Mouse (Mus musculus) CH12.LX (cell line): ENCODE results near the gene Gm36079. TPM values are rescaled to one million over a fixed set of nuclear protein-coding genes. Genes with fewer than 3 reads are reported as not detected.
"Not testable (repeated sequence)": the region's sequence is repeated elsewhere in the genome, so short reads cannot be mapped to it uniquely, and the experiment has no call there.

Experiments
- DNase-seq: peaks from one replicate; pipeline ENCODE4 v3.0.0-alpha.2; 2013; ENCODE audit errors: extremely low read depth
- H3K27ac ChIP-seq: 2 replicates; pipeline ENCODE4 v1.5.1; 2012; ENCODE audit warnings: low read depth, mild to moderate bottlenecking, control low read depth, moderate library complexity; ENCODE audit not compliant: insufficient read depth
- H3K27me3 ChIP-seq: replicated peaks from 2 replicates; pipeline ENCODE3; 2012; ENCODE audit warnings: inconsistent platforms
- H3K36me3 ChIP-seq, 2 experiments: replicated peaks in 1 of 2; 2 replicates each; pipeline versions ENCODE3 to v1.6.1; 2012; ENCODE audit warnings: inconsistent platforms in 1 of 2, low read length in 1 of 2, mild to moderate bottlenecking in 1 of 2, mixed read lengths in 1 of 2, moderate library complexity in 1 of 2; ENCODE audit not compliant: control insufficient read depth in 1 of 2, insufficient read depth in 1 of 2
- H3K4me1 ChIP-seq, 2 experiments: 2 replicates each; pipeline ENCODE4 v1.6.1; 2012; ENCODE audit warnings: inconsistent platforms in 1 of 2, moderate library complexity in 1 of 2; ENCODE audit not compliant: insufficient read depth in 2 of 2, control insufficient read depth in 1 of 2
- H3K4me2 ChIP-seq: 2 replicates; pipeline ENCODE4 v1.6.1; 2012; ENCODE audit warnings: low read depth, mild to moderate bottlenecking, control low read depth; ENCODE audit not compliant: poor library complexity, insufficient read depth, severe bottlenecking
- H3K4me3 ChIP-seq, 3 experiments: fragments of 150-350 bp in 1 of 3; sonication (generic) in 1 of 3; replicated peaks in 1 of 3; 2 replicates each; pipeline versions ENCODE3 to v1.5.1; 2011 to 2012; ENCODE audit warnings: low read depth in 2 of 3, low read length in 2 of 3, mild to moderate bottlenecking in 2 of 3, moderate library complexity in 2 of 3, control low read depth in 1 of 3, improper control_type of control experiment in 1 of 3, inconsistent platforms in 1 of 3, mixed read lengths in 1 of 3; ENCODE audit not compliant: poor library complexity in 1 of 3
- H3K79me2 ChIP-seq: replicated peaks from 2 replicates; pipeline ENCODE4 v1.6.1; 2012; ENCODE audit warnings: mild to moderate bottlenecking, moderate library complexity; ENCODE audit not compliant: control insufficient read depth, poor library complexity, insufficient read depth, severe bottlenecking; ENCODE audit errors: extremely low read depth
- H3K9ac ChIP-seq: 2 replicates; pipeline ENCODE4 v1.6.1; 2012; ENCODE audit warnings: low read depth, mild to moderate bottlenecking, control low read depth, moderate library complexity; ENCODE audit not compliant: insufficient read depth
- H3K9me3 ChIP-seq: replicated peaks from 2 replicates; pipeline ENCODE3; 2012; ENCODE audit warnings: low read length, inconsistent platforms, mixed read lengths
- CTCF ChIP-seq, 2 experiments: IDR thresholded peaks in 1 of 2; conservative IDR thresholded peaks in 1 of 2; 2 replicates each; pipeline ENCODE4 v1.5.1; 2011 to 2012; ENCODE audit warnings: low read depth in 2 of 2, low read length in 2 of 2, improper control_type of control experiment in 1 of 2, inconsistent platforms in 1 of 2, mild to moderate bottlenecking in 1 of 2, moderate library complexity in 1 of 2
- SMC3 ChIP-seq: IDR thresholded peaks from 2 replicates; pipeline ENCODE4 v1.6.1; 2011; ENCODE audit warnings: low read depth, low read length, improper control_type of control experiment
- dilution Hi-C: fragments of 300-500 bp; cut with MboI; formaldehyde crosslinking; loops from 2 replicates; pipeline ENCODE4 v1.14.3; 2020; ENCODE audit warnings: low sequenced_read_pairs; ENCODE audit not compliant: extremely low pct_unique_long_range_greater_than_20kb, extremely low pct_ligation_motif_present
- in situ Hi-C: fragments of 300-500 bp; cut with MboI; formaldehyde crosslinking; loops from 3 replicates; pipeline ENCODE4 v1.14.3; 2019; ENCODE audit warnings: low sequenced_read_pairs, low pct_ligation_motif_present, low pct_unique_long_range_greater_than_20kb, mixed read lengths
- polyA plus RNA-seq: library from polyadenylated mRNA; unstranded; fragments of >175 nt; gene quantifications from 2 replicates; pipeline ENCODE4 v1.2.1, GENCODE M21; 2012; ENCODE audit warnings: low read depth; ENCODE audit not compliant: insufficient read length
- total RNA-seq, 2 experiments: library from RNA; depleted of rRNA; stranded (reverse); fragments of 300-350 nt in 1 of 2; fragments of >200 nt in 1 of 2; gene quantifications; 2 replicates each; pipeline ENCODE4 v1.2.3; 2012 to 2014

Gene Gm36079
- total and polyA plus RNA-seq, 3 experiments, result not detected

DNA sequence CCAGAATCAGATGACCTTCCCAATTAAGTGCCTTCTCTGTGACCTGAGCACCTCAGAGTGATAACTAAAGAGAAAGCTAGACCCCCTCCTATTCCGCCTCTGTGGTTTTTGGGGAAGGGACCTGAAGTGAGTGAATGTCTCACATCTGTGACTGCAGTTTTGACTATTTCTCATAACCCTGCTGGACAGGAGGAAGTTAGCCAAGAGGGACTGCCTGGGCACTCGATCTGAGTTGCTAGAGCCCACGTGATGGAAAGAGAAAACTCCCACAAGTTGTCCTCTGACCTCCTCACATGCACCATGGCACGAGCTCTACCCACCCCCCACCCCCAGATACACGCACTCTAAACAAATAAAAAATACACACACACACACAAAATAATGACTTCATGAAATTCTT lies 21.8 kb upstream of the Gm36079 start:
- H3K27ac ChIP-seq, H3K9ac ChIP-seq, H3K4me1 ChIP-seq, DNase-seq, H3K4me3 ChIP-seq, in situ Hi-C loops, H3K36me3 ChIP-seq, dilution Hi-C loops, H3K27me3 ChIP-seq, H3K9me3 ChIP-seq, H3K4me2 ChIP-seq, H3K79me2 ChIP-seq: not testable (repeated sequence)

DNA sequence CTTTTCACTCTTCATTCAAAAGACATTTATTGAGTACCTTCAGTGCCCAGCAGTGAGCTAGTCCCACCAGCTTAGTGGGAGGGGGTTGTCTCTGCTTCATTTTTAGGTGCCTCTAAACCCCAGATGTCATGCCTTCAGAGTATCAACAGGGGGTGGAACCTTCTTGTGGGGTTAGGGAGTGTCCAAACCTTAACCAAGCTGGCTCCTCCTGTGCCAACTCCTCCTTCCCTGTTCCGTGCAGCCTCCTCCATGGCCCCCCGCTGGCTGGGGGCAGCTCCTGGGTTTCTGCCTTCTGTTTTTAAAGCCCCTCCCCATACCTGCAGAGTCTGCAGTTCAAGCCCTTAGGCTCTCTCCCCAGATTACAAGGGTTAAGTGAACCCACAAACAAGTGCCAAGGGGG lies 21.4 kb upstream of the Gm36079 start:
- dilution Hi-C loops, H3K4me1 ChIP-seq, H3K27ac ChIP-seq, in situ Hi-C loops, DNase-seq, H3K79me2 ChIP-seq, H3K4me3 ChIP-seq, H3K9me3 ChIP-seq, H3K27me3 ChIP-seq, H3K4me2 ChIP-seq, H3K9ac ChIP-seq, H3K36me3 ChIP-seq: not testable (repeated sequence)

DNA sequence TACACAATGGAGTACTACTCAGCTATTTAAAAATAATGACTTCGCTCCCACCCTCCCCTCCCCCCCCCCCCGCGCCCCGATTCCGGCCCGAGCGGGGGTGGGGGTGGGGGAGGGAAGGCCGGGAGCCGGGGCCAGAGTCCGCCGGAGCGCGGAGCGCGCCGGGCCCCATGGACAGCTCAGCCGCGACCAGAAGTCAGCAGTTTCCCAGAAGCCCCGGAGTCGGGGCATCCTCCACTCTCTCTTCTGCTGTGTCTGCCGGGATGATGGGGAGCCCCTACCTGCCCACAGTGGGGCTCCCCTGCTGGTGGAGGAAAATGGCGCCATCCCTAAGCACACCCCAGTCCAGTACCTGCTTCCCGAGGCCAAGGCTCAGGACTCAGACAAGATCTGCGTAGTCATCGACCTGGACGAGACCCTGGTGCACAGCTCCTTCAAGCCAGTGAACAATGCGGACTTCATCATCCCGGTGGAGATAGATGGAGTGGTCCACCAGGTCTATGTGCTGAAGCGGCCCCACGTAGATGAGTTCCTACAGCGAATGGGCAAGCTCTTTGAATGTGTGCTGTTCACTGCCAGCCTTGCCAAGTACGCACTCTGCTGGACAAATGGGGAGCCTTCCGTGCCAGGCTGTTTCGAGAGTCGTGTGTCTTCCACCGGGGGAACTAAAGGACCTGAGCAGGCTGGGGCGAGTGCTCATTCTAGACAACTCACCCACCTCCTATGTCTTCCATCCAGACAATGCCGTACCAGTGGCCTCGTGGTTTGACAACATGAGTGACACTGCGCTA lies 19.8 kb upstream of the Gm36079 start:
- H3K36me3 ChIP-seq, H3K27ac ChIP-seq, H3K9me3 ChIP-seq, H3K4me2 ChIP-seq, dilution Hi-C loops, H3K79me2 ChIP-seq, DNase-seq, H3K27me3 ChIP-seq, H3K9ac ChIP-seq, H3K4me1 ChIP-seq, in situ Hi-C loops: not testable (repeated sequence)
- H3K4me3 ChIP-seq, result peak overlapping the region in 1 of 3 experiments; percentile 36

DNA sequence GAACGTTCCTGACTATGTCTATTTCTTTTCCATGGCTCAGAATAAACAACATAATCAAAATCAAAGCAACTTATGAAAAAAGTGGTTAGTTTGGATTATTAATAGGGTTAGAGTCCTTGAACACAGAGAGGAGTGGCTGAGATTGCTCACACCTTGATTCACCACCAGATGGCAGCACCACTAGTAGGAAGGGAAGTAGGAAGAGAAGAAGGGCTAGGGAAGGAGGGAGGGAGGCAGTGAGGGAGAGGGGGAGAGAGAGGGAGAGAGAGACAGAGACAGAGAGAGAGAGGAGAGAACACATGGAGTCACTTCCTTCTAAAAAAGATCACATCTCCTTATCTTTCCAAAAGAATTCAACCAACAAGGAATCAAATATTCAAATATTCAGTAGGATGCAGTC lies 14.3 kb upstream of the Gm36079 start:
- in situ Hi-C loops, H3K79me2 ChIP-seq, H3K4me1 ChIP-seq, H3K9me3 ChIP-seq, H3K27ac ChIP-seq, dilution Hi-C loops, H3K4me2 ChIP-seq, H3K4me3 ChIP-seq, H3K36me3 ChIP-seq, H3K27me3 ChIP-seq, H3K9ac ChIP-seq: not testable (repeated sequence)
- DNase-seq, result peak; percentile 43
- TF ChIP-seq CTCF (conservative IDR thresholded peaks at IDR 0.05 in 1 of 2, IDR thresholded peaks at IDR 0.05 in 1 of 2; ENCODE audit: low read depth in 2 of 2, low read length in 2 of 2), result peak in 1 of 2 experiments; percentile 33; a peak in 2 of 4 replicates
- peak; percentile 32 for TF ChIP-seq SMC3

DNA sequence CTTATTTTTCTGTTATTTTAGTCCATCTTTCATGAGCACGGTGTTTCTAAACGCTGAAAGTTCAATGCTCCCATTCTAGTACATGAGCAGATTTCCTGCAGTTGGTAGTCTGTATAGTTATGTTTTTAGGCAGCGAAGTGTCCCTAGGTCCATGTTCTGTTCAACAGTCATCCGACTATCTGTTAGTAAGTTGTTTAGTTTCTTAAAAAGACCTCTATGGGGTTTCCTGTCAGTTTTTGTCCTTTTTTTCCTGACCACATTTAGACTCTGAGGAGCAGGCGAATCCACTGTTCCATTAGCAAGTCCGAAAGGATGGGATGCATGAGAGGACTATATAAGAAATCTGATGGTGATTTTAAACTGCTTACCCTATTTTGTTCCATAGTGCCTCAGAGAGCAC lies 11.1 kb upstream of the Gm36079 start:
- dilution Hi-C loops, H3K79me2 ChIP-seq, DNase-seq, H3K4me3 ChIP-seq, H3K27me3 ChIP-seq, H3K27ac ChIP-seq, H3K4me2 ChIP-seq, H3K36me3 ChIP-seq, in situ Hi-C loops, H3K9me3 ChIP-seq, H3K9ac ChIP-seq, H3K4me1 ChIP-seq: not testable (repeated sequence)

DNA sequence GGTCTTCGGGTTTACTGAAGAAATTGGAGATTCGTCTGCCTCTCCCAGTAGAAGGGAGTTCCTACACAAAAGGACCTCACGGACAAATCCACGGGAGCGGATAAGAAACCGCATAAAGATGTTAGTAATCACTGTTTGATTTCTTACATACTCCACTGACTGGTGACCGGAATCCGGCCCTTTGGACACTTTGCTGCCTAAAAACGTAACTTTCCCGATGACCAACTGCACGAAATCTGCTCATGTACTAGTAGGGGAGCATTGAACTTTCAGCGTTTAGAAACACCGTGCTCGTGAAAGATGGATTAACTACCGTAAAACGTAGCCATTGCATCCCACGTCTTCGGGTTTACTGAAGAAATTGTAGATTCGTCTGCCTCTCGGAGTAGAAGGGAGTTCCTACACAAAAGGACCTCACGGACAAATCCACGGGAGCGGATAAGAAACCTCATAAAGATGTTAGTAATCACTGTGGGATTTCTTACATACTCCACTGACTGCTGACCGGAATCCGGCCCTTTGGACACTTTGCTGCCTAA lies 9.8 kb upstream of the Gm36079 start:
- H3K79me2 ChIP-seq, DNase-seq, H3K9ac ChIP-seq, H3K4me3 ChIP-seq, H3K4me1 ChIP-seq, H3K27me3 ChIP-seq, H3K4me2 ChIP-seq, in situ Hi-C loops, H3K9me3 ChIP-seq, H3K36me3 ChIP-seq, dilution Hi-C loops, H3K27ac ChIP-seq: not testable (repeated sequence)
